Mouse (Mus musculus): ENCODE data around the gene Capzb. TPM values are rescaled to one million over a fixed set of nuclear protein-coding genes. Genes with fewer than 3 reads are reported as not detected.

Capzb gene
- polyA plus RNA-seq, 1 experiment: 172 TPM

DNA sequence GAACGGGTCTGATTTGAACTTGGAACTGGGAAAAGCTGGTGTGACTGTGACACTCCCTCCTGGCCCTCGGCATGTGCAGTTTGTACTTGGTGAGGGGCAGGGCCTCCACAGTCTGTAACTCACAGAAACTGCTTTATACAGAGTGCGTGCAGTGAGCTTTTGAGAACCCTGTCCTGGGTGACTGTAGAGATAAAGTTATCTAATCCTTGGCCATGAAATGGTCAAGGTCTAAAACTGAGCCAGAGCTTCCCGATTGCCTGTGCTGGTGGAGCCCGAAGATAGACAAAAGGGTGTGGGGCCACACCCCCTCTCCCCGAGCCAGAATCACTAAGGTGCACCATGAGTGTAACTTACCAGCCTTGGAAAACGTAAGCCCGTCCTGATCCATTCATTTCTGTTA is 58.2 kb downstream of the Capzb start:
- no peak for TF ChIP-seq CTCF (IDR thresholded peaks at IDR 0.05; ENCODE audit: insufficient read depth, low read length)
- TF ChIP-seq POLR2A (IDR thresholded peaks at IDR 0.05; ENCODE audit: borderline replicate concordance, extremely low read depth, low read depth, low read length): no peak
- no peak for DNase-seq
- WGBS: 39% methylated on average over 8 of the region's 8 CpGs
- H3K4me1 ChIP-seq (ENCODE audit: control insufficient read depth, insufficient read depth, low read length): peaks cover 13% of the 10 kb centered on the region
- H3K4me3 ChIP-seq (replicated peaks; ENCODE audit: extremely low read depth, low read depth, low read length): no peak overlapping the region

- Histone ChIP-seq H3K4me3 (replicated peaks; ENCODE audit: extremely low read depth, low read depth, low read length) (no peak overlapping the region), H3K4me1 (ENCODE audit: control insufficient read depth, insufficient read depth, low read length) (peaks cover 13% of the 10 kb centered on the region)
- DNase-seq: peak; percentile 83
- WGBS: 40% methylated on average over 22 of the region's 22 CpGs
- TF ChIP-seq CTCF (IDR thresholded peaks at IDR 0.05; ENCODE audit: insufficient read depth, low read length) (peak; percentile 78), POLR2A (IDR thresholded peaks at IDR 0.05; ENCODE audit: borderline replicate concordance, extremely low read depth, low read depth, low read length) (no peak)
These were observed 59.5 kb downstream of the Capzb start for GRCm38 (mm10) chr4:139252051-139252760.

- no peak for DNase-seq
- 74% methylated on average over 9 of the region's 9 CpGs for WGBS
- Histone ChIP-seq H3K4me1 (ENCODE audit: control insufficient read depth, insufficient read depth, low read length) (peaks cover 10% of the 10 kb centered on the region), H3K4me3 (replicated peaks; ENCODE audit: extremely low read depth, low read depth, low read length) (no peak overlapping the region)
- TF ChIP-seq POLR2A (IDR thresholded peaks at IDR 0.05; ENCODE audit: borderline replicate concordance, extremely low read depth, low read depth, low read length) (no peak), CTCF (IDR thresholded peaks at IDR 0.05; ENCODE audit: insufficient read depth, low read length) (no peak)
These were observed 60.5 kb downstream of the Capzb start for GRCm38 (mm10) chr4:139253206-139253605.

DNA sequence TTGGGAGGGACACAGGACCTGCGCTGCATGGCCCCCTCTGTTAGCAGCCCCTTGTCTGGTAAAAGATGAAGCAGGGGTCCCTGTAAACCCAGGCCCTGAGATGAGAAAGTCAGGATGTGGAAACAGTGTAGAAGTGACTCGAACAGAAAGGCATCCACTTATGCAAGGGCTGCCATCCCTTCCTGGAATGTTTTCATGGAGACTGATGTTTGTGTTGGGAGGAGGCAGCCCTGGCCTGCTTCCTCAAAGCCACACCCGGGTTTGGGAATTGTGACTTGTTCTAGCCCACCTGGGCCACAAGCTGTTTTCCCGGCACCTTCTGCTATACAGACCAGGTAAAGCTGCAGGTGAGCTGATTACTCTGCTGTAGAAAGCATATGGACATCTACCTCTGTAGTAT is 63.4 kb downstream of the Capzb start:
- TF ChIP-seq CTCF (IDR thresholded peaks at IDR 0.05; ENCODE audit: insufficient read depth, low read length): no peak
- no peak for TF ChIP-seq POLR2A (IDR thresholded peaks at IDR 0.05; ENCODE audit: borderline replicate concordance, extremely low read depth, low read depth, low read length)
- WGBS: 41% methylated on average over 4 of the region's 4 CpGs
- peak; percentile 50 for DNase-seq
- Histone ChIP-seq H3K4me1 (ENCODE audit: control insufficient read depth, insufficient read depth, low read length) (peaks cover 8% of the 10 kb centered on the region), H3K4me3 (replicated peaks; ENCODE audit: extremely low read depth, low read depth, low read length) (no peak overlapping the region)

DNA sequence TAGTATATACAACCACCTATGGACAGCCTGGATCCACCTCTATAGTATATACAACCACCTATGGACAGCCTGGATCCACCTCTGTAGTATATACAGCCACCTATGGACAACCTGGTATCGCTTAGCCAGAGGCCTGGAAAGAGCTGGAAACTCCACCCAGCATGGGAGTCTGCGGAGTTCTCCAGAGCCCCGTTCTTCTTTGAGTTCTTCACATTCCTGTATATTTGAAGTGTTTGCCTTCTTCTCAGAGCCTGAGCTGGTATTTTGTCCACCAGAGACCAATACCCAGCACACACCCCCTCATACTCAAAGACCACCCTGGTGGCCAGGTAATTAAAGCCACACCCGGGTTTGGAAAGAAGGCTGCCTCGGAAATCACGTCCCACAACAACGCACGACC is 64.0 kb downstream of the Capzb start:
- 64% methylated on average over 8 of the region's 8 CpGs for WGBS

GRCm38 (mm10) chr4:139258621-139259301 is 66.1 kb downstream of the Capzb start:
- H3K4me1 ChIP-seq (ENCODE audit: control insufficient read depth, insufficient read depth, low read length): peaks cover 5% of the 10 kb centered on the region; the same call in 1 of the 2 replicates
- no peak overlapping the region for H3K4me3 ChIP-seq (replicated peaks; ENCODE audit: extremely low read depth, low read depth, low read length)
- peak; percentile 51 for DNase-seq
- TF ChIP-seq POLR2A (IDR thresholded peaks at IDR 0.05; ENCODE audit: borderline replicate concordance, extremely low read depth, low read depth, low read length) (no peak), CTCF (IDR thresholded peaks at IDR 0.05; ENCODE audit: insufficient read depth, low read length) (no peak)
- whole genome bisulfite sequencing: 54% methylated on average over 6 of the region's 6 CpGs

More for the DNA sequence above, 64.0 kb downstream of the Capzb start:
- Histone ChIP-seq H3K4me3 (replicated peaks; ENCODE audit: extremely low read depth, low read depth, low read length) (no peak overlapping the region), H3K4me1 (ENCODE audit: control insufficient read depth, insufficient read depth, low read length) (peaks cover 8% of the 10 kb centered on the region; the same call in 1 of the 2 replicates)
- TF ChIP-seq POLR2A (IDR thresholded peaks at IDR 0.05; ENCODE audit: borderline replicate concordance, extremely low read depth, low read depth, low read length) (no peak), CTCF (IDR thresholded peaks at IDR 0.05; ENCODE audit: insufficient read depth, low read length) (no peak)
- peak; percentile 45 for DNase-seq

DNA sequence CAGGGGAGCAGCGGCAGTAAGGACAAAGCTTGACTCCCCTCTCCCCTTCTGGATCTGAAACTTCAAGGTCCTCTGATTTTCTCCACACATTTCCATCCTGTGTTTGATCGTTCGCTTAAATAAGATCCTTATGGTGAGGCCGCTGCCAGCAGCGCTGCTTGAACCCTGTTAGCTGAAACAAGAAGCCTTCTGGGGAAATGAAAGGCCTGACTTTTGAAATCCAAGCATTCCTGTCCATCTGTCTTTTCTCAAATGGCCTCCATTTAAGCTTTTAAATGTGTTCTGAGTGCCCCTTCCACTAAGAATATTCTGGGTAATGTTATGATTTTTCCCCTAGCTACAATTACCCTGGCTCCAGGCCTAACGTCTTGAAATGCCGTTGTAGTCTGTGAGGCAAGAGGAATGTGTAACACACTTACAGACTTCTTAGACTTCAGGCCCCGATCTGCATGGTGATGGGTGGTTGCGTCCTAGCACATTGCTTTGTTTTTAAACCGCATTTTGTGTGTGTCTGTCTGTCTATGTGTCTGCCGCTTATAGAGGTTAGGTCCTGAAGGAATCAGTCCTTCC is 66.7 kb downstream of the Capzb start:
- WGBS: 56% methylated on average over 11 of the region's 11 CpGs
- no peak for TF ChIP-seq POLR2A (IDR thresholded peaks at IDR 0.05; ENCODE audit: borderline replicate concordance, extremely low read depth, low read depth, low read length)
- no peak for TF ChIP-seq CTCF (IDR thresholded peaks at IDR 0.05; ENCODE audit: insufficient read depth, low read length)
- H3K4me1 ChIP-seq (ENCODE audit: control insufficient read depth, insufficient read depth, low read length): peaks cover 5% of the 10 kb centered on the region; the same call in 1 of the 2 replicates
- DNase-seq: no peak
- H3K4me3 ChIP-seq (replicated peaks; ENCODE audit: extremely low read depth, low read depth, low read length): no peak overlapping the region

DNA sequence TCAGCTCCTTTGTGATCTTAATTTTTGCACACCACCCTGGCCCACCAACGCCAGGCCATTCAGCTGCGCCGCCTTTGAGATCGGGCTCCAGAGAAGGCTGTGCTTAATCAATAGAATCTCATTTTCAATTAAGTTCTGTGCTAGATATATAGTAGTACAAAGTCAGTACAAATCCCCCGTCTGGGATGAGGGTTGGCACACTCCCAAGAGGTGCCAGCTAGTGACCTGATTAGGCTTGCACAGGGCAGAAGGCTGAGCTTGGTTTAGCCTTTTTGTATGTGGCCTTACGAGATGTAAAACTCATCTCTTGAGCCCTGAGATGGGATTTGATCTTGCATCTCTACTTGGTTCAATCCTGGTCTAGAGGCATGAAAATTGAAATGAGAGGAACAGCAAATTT is 70.3 kb downstream of the Capzb start:
- peaks cover 5% of the 10 kb centered on the region; the same call in 1 of the 2 replicates for H3K4me1 ChIP-seq (ENCODE audit: control insufficient read depth, insufficient read depth, low read length)
- no peak overlapping the region for H3K4me3 ChIP-seq (replicated peaks; ENCODE audit: extremely low read depth, low read depth, low read length)
- no peak for DNase-seq
- 90% methylated on average over 6 of the region's 6 CpGs for WGBS
- TF ChIP-seq CTCF (IDR thresholded peaks at IDR 0.05; ENCODE audit: insufficient read depth, low read length) (no peak), POLR2A (IDR thresholded peaks at IDR 0.05; ENCODE audit: borderline replicate concordance, extremely low read depth, low read depth, low read length) (no peak)

- no peak for DNase-seq
- Histone ChIP-seq H3K4me1 (ENCODE audit: control insufficient read depth, insufficient read depth, low read length) (no peaks in the 10 kb centered on the region), H3K4me3 (replicated peaks; ENCODE audit: extremely low read depth, low read depth, low read length) (no peak overlapping the region)
- TF ChIP-seq POLR2A (IDR thresholded peaks at IDR 0.05; ENCODE audit: borderline replicate concordance, extremely low read depth, low read depth, low read length) (no peak), CTCF (IDR thresholded peaks at IDR 0.05; ENCODE audit: insufficient read depth, low read length) (no peak)
- 83% methylated on average over 13 of the region's 13 CpGs for WGBS
These were observed 73.2 kb downstream of the Capzb start for GRCm38 (mm10) chr4:139265783-139266499.

Measured in lung, adult 2 months (tissue).